Mouse (Mus musculus): ENCODE measurements around the gene Gemin7.

DNA sequence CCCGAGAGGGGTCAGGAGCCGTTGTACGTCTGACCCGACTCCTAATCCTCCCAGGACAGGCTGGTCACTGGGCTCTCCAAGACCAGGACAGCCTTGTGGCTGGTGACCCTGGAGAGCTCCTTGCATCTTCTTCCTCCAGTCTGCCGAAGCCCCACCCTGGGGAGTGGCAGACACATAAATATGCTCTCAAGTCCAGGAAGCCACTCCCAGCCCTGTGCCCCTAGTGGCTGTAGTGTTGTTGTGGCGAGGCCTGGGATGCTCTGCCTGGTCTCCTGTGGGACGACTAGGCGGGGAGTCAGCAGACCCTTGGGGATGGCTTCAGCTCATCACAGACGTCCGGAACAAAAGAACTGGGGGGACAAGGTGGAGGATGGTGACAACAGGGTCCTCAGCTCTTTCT, 46.3 kb downstream of the Gemin7 start:
- TF ChIP-seq POLR2A (IDR thresholded peaks at IDR 0.05; ENCODE audit: borderline replicate concordance, low read depth, low read length) (no peak), CTCF (IDR thresholded peaks at IDR 0.05; ENCODE audit: low read depth, low read length) (no peak)
